Mouse (Mus musculus): ENCODE results near the gene Atraid. TPM values are rescaled to one million over a fixed set of nuclear protein-coding genes. Genes with fewer than 3 reads are reported as not detected.
"Not testable (repeated sequence)": the region's sequence is repeated elsewhere in the genome, so short reads cannot be mapped to it uniquely, and the experiment has no call there.

The Atraid gene
- total RNA-seq (2021): 100 to 1,000 TPM; 109 to 115 TPM
- long read RNA-seq, experiment 1, transcript Atraid-201 (7 exons, 966 nt): major isoform, 100 of 121 reads
- long read RNA-seq, experiment 1, partial matches to known transcripts: 5 of 121 reads
- long read RNA-seq, experiment 1, other reads (novel, unspliced or antisense): 7 of 121 reads
- long read RNA-seq, experiment 2, transcript Atraid-201 (7 exons, 966 nt): major isoform, 101 of 120 reads
- long read RNA-seq, experiment 2, transcript Atraid-208 (5 exons, 1,696 nt): minor isoform, 5 of 120 reads
- long read RNA-seq, experiment 2, partial matches to known transcripts: 4 of 120 reads
- long read RNA-seq, experiment 2, other reads (novel, unspliced or antisense): 5 of 120 reads

GRCm38 (mm10) chr5:31047848-31048762 lies at the start of gene Atraid:
Gene Atraid, plus strand, starts transcription at chr5:31048312.
- DNase-seq (ENCODE audit: low spot score in 2 of 2): peak; percentile 92 to 96

GRCm38 (mm10) chr5:30999324-30999723 lies 48.8 kb upstream of the Atraid start:
- no peak for DNase-seq (ENCODE audit: low spot score in 2 of 2)

GRCm38 (mm10) chr5:31000122-31000521 lies 48.0 kb upstream of the Atraid start:
- no peak for DNase-seq (ENCODE audit: low spot score in 2 of 2)

- no peak for DNase-seq (ENCODE audit: low spot score in 2 of 2)
These were observed 47.1 kb upstream of the Atraid start for GRCm38 (mm10) chr5:31000993-31001392.

GRCm38 (mm10) chr5:31001560-31001959 lies 46.6 kb upstream of the Atraid start:
- DNase-seq (ENCODE audit: low spot score in 2 of 2): no peak

- DNase-seq (ENCODE audit: low spot score in 2 of 2): peak; percentile 76 to 82
These were observed 43.9 kb upstream of the Atraid start for GRCm38 (mm10) chr5:31004184-31004583.

GRCm38 (mm10) chr5:31012737-31013136 lies 35.4 kb upstream of the Atraid start:
- no peak for DNase-seq (ENCODE audit: low spot score in 2 of 2)

- DNase-seq (ENCODE audit: low spot score in 2 of 2): no peak
These were observed 32.2 kb upstream of the Atraid start for GRCm38 (mm10) chr5:31015913-31016312.

- not testable (repeated sequence) for DNase-seq (ENCODE audit: low spot score in 2 of 2)
These were observed 26.3 kb upstream of the Atraid start for GRCm38 (mm10) chr5:31021790-31022189.

GRCm38 (mm10) chr5:31022690-31023089 lies 25.4 kb upstream of the Atraid start:
- DNase-seq (ENCODE audit: low spot score in 2 of 2): no peak

- DNase-seq (ENCODE audit: low spot score in 2 of 2): no peak
These were observed 24.9 kb upstream of the Atraid start for GRCm38 (mm10) chr5:31023254-31023653.

- no peak for DNase-seq (ENCODE audit: low spot score in 2 of 2)
These were observed 23.5 kb upstream of the Atraid start for GRCm38 (mm10) chr5:31024641-31025040.

GRCm38 (mm10) chr5:31030926-31031325 lies 17.2 kb upstream of the Atraid start:
- no peak for DNase-seq (ENCODE audit: low spot score in 2 of 2)

- no peak for DNase-seq (ENCODE audit: low spot score in 2 of 2)
These were observed 16.6 kb upstream of the Atraid start for GRCm38 (mm10) chr5:31031508-31031907.

GRCm38 (mm10) chr5:31034669-31035068 lies 13.4 kb upstream of the Atraid start:
- DNase-seq (ENCODE audit: low spot score in 2 of 2): no peak

- DNase-seq (ENCODE audit: low spot score in 2 of 2): not testable (repeated sequence)
These were observed 11.6 kb upstream of the Atraid start for GRCm38 (mm10) chr5:31036556-31036955.

- no peak for DNase-seq (ENCODE audit: low spot score in 2 of 2)
These were observed 9.8 kb upstream of the Atraid start for GRCm38 (mm10) chr5:31038171-31038845.

GRCm38 (mm10) chr5:31046416-31046815 lies 1.7 kb upstream of the Atraid start:
- no peak for DNase-seq (ENCODE audit: low spot score in 2 of 2)

- no peak for DNase-seq (ENCODE audit: low spot score in 2 of 2)
These were observed 1.0 kb upstream of the Atraid start for GRCm38 (mm10) chr5:31047074-31047473.

GRCm38 (mm10) chr5:31048763-31049641 lies 890 bp downstream of the Atraid start, which contains the start of gene Slc5a6:
Gene Slc5a6, minus strand, starts transcription at chr5:31048924.
- no peak for DNase-seq (ENCODE audit: low spot score in 2 of 2)

Measured in adrenal gland, postnatal 4 days (tissue).